In the genomic region with DNA sequence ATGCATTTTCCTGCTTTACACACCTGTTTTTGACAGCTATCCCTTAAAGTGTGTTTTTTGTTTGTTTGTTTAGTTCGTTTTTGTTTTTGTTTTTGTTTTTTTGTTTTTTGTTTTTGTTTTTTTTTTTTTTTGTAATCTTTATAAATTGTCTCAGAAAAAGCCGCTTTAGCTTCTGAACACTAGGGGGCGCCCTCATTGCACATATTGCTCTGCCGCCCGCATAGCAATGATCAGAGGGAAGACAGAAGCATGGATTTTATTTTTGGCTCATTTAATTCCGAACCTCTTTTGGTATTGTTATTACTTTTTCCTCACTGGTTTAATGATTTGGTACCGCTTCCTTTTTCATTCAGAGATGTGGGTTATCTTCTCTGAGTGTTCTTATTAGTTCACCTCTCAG, we compare ENCODE assay signal across 10 mouse cellular contexts.
A peak's percentile ranks its signal among the peaks of the same experiment; 100 is the strongest.
DNase-seq lines count a peak whose midpoint lies in the region; ATAC-seq lines count a peak whose summit lies in the region.
"Had no signal": no experiment of that assay in that cellular context is flagged by ENCODE, and none has a peak within 500 bp of the region (broad histone marks: within the 10 kb centered on the region; RNA-seq: fewer than 3 reads in every experiment).

No protein-coding gene starts in this region.

- peak; percentile 39 for DNase-seq in heart, postnatal 4 days
- no peak for DNase-seq in heart, adult 8-10 months (ENCODE audit: low spot score)
- DNase-seq in 416B (ENCODE audit: low read depth) (peak; percentile 26), WW6 (ENCODE audit: low read depth, low spot score) (peak; percentile 3)
- DNase-seq in embryo, embryonic 10.5 days (ENCODE audit: low spot score): peak; percentile 74
- DNase-seq in kidney, postnatal 4 days: peak; percentile 63 to 65
- peak; percentile 50 for DNase-seq in neural tube, embryonic 11.5 days (ENCODE audit: low spot score)
- no peak for DNase-seq in thymus, adult 18-20 months

- H3K4me1 ChIP-seq in neural tube, embryonic 11.5 days (ENCODE audit: control insufficient read depth, insufficient read depth, low read length): no peaks in the 10 kb centered on the region
- H3K4me1 ChIP-seq: embryonic facial prominence, embryonic 13.5 days; liver, embryonic 15.5 days had no signal

- H3K4me3 ChIP-seq in neural tube, embryonic 11.5 days (ENCODE audit: low read depth, low read length): no peak overlapping the region
- H3K4me3 ChIP-seq: embryonic facial prominence, embryonic 13.5 days; liver, embryonic 15.5 days had no signal

- H3K9me3 ChIP-seq in neural tube, embryonic 11.5 days (ENCODE audit: control insufficient read depth, low read length): no peaks in the 10 kb centered on the region
- H3K9me3 ChIP-seq: embryonic facial prominence, embryonic 13.5 days; liver, embryonic 15.5 days had no signal

- WGBS in neural tube, embryonic 11.5 days: 7% methylated on average over 7 of the region's 7 CpGs

- H3K36me3 ChIP-seq in neural tube, embryonic 11.5 days (ENCODE audit: control insufficient read depth, insufficient read depth, low read length): no peaks in the 10 kb centered on the region
- H3K36me3 ChIP-seq: embryonic facial prominence, embryonic 13.5 days; liver, embryonic 15.5 days had no signal

- H3K9ac ChIP-seq in neural tube, embryonic 11.5 days (ENCODE audit: low read length): no peak overlapping the region
- H3K9ac ChIP-seq: embryonic facial prominence, embryonic 13.5 days; liver, embryonic 15.5 days had no signal

- no peak overlapping the region for H3K27ac ChIP-seq in neural tube, embryonic 11.5 days (ENCODE audit: low read depth, low read length)
- H3K27ac ChIP-seq: embryonic facial prominence, embryonic 13.5 days; liver, embryonic 15.5 days had no signal

- ATAC-seq in neural tube, embryonic 11.5 days (ENCODE audit: insufficient read depth, low FRiP score, low TSS enrichment): no peak

- H3K27me3 ChIP-seq in neural tube, embryonic 11.5 days (ENCODE audit: control insufficient read depth, insufficient read depth, low read length): no peaks in the 10 kb centered on the region
- H3K27me3 ChIP-seq: embryonic facial prominence, embryonic 13.5 days; liver, embryonic 15.5 days had no signal

- H3K4me2 ChIP-seq in neural tube, embryonic 11.5 days (ENCODE audit: low read depth): no peak overlapping the region
- H3K4me2 ChIP-seq: embryonic facial prominence, embryonic 13.5 days; liver, embryonic 15.5 days had no signal

Comparison
In these comparisons a context has a peak if more than half of its experiments do, and no peak if none do; other contexts are left out.
1. DNase-seq: peak in heart, postnatal 4 days (single experiment), 416B (single experiment), WW6 (single experiment), embryo, embryonic 10.5 days (single experiment), kidney, postnatal 4 days (2 of 2) and neural tube, embryonic 11.5 days (single experiment); none in heart, adult 8-10 months (single experiment) and thymus, adult 18-20 months (0 of 2).